Mouse (Mus musculus): ENCODE measurements around the gene Syt16.

DNA sequence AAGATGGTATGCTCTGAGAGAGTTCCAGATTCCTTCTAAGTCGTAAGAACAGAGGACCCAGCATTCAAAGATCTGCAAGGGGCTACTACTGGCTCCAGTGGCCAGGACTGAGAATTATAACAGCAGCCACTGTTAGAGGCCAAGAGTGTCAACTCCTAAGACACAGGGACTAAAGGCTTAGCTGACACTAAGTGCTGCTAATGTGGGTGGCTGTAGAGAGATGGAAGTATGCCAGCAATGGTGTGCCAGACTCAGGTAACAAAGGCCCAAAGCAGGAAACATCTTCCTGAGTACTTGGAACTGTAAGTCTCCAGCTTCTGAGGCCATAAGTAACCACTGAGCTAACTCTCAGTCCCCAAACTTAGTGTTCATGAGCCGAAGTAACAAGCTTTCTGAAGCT, 38.6 kb upstream of the Syt16 start:
- no peak for TF ChIP-seq CTCF (conservative IDR thresholded peaks at IDR 0.05; ENCODE audit: insufficient read depth, insufficient read length, low read depth, low read length)
- TF ChIP-seq POLR2A (IDR thresholded peaks at IDR 0.05; ENCODE audit: low read depth, low read length): no peak

All from kidney, adult 2 months (tissue).